Mouse (Mus musculus) liver, adult 2 months (tissue): ENCODE data around the gene Prkra. TPM values are rescaled to one million over a fixed set of nuclear protein-coding genes. Genes with fewer than 3 reads are reported as not detected.
A peak's percentile ranks its signal among the peaks of the same experiment; 100 is the strongest.

Experiments used
- DNase-seq: peaks from one replicate; pipeline ENCODE4 v3.0.0-alpha.2; 2011; ENCODE audit warnings: low read depth, low spot score; ENCODE audit errors: extremely low read depth
- H3K27ac ChIP-seq: fragments of 200-500 bp; replicated peaks from 2 replicates; pipeline ENCODE4 v1.5.1; 2012; ENCODE audit warnings: low read depth, mild to moderate bottlenecking, control low read depth, inconsistent platforms, low read length; ENCODE audit not compliant: insufficient read depth
- H3K27me3 ChIP-seq: fragments of 200-500 bp; 2 replicates; pipeline ENCODE4 v1.6.1; 2012; ENCODE audit warnings: mild to moderate bottlenecking, moderate library complexity, low read length, inconsistent platforms; ENCODE audit not compliant: control insufficient read depth, insufficient read depth
- H3K36me3 ChIP-seq: fragments of 200-500 bp; 2 replicates; pipeline ENCODE4 v1.6.1; 2012; ENCODE audit warnings: low read length, inconsistent platforms; ENCODE audit not compliant: control insufficient read depth, insufficient read depth
- H3K4me1 ChIP-seq: fragments of 200-500 bp; 2 replicates; pipeline ENCODE4 v1.6.1; 2011; ENCODE audit warnings: low read length; ENCODE audit not compliant: control insufficient read depth, insufficient read depth
- H3K4me3 ChIP-seq: fragments of 200-500 bp; 2 replicates; pipeline ENCODE4 v1.5.1; 2011; ENCODE audit warnings: low read depth, mild to moderate bottlenecking, control low read depth, low read length, moderate library complexity; ENCODE audit not compliant: insufficient read depth
- H3K79me2 ChIP-seq: fragments of 200-500 bp; 2 replicates; pipeline ENCODE4 v1.6.1; 2012; ENCODE audit warnings: inconsistent platforms, mild to moderate bottlenecking, low read length, moderate library complexity; ENCODE audit not compliant: control insufficient read depth, insufficient read depth
- H3K9ac ChIP-seq: fragments of 200-500 bp; 2 replicates; pipeline ENCODE4 v1.6.1; 2012; ENCODE audit warnings: low read depth, mild to moderate bottlenecking, control low read depth, inconsistent platforms, low read length
- CTCF ChIP-seq: fragments of 200-500 bp; IDR thresholded peaks from 2 replicates; pipeline ENCODE4 v1.5.1; 2011; ENCODE audit warnings: low read depth, low read length, control low read depth
- POLR2A ChIP-seq: fragments of 200-500 bp; IDR thresholded peaks from 2 replicates; pipeline ENCODE4 v1.6.1; 2011; ENCODE audit warnings: low read length, control low read depth; ENCODE audit not compliant: insufficient read depth; ENCODE audit errors: extremely low read depth
- WGBS: fragments of 180-500 bp; shearing (Covaris S2); methylation state at CpG from one replicate; pipeline ENCODE4 v1.1.7; 2018; 5-methylcytosine and 5-hydroxymethylcytosine counted together
- polyA plus RNA-seq: library from polyadenylated mRNA; depleted of rRNA; stranded (reverse); fragments of >200 nt; gene quantifications from 2 replicates; pipeline ENCODE4 v1.2.3, GENCODE M21; 2012
- total RNA-seq: library from RNA; depleted of rRNA; stranded (reverse); fragments of >200 nt; gene quantifications from 2 replicates; pipeline ENCODE4 v1.2.3, GENCODE M21; 2014

The Prkra gene
- total and polyA plus RNA-seq, 2 experiments, result 11.2 to 26.9 TPM

DNA sequence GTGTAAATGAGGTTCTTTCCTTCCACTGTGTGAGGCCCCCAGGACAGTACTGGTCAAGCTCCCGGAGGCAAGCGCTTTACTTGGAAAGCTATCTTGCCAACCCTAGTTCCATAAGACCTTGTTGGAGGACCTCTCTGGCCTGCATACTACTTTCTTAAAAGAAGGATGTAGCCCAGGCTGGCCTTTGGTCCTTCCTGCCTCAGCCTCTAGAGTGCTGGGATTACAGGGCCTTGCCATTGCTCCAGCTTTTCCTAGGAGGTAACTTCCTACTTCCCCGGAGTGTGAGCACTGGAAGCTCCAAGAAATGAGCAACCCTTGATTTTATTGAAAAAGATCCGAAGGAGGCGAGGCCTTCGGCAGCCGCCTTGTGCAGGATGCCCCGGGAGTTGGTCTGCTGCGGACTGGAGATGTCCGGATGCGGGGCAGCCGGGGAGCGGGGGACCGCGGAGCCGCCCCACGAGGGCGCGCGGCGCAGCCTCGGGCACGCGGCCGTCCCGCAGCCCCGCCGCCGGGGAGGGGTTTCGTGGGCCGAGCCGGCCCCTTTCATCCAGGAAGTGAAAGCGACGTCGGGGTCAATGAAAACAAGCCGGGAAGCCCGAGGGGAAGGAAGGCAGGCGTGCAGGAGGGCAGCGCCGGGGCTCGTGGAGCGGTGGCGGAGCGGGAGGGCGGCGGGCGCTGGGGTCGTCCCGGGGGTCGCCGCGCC lies 27.1 kb upstream of the Prkra start, which contains the start of gene Plekha3:
TSS of gene Plekha3 (plus strand) at position 557 of the 703 bp plus-strand sequence.
- WGBS, result 5% methylated on average over 48 of the region's 52 CpGs
- peak; percentile 58 for DNase-seq
- H3K9ac ChIP-seq, result peak within 1 kb of the TSS; percentile 77
- peaks cover 15% of the 10 kb centered on the region; the same call in 1 of the 2 replicates for H3K79me2 ChIP-seq
- TF ChIP-seq CTCF (no peak), POLR2A (0 out of 2 replicates have a peak, but pooled peaks have one; percentile 38)
- H3K27me3 ChIP-seq, result no peaks in the 10 kb centered on the region
- peaks cover 11% of the 10 kb centered on the region for H3K4me1 ChIP-seq
- H3K27ac ChIP-seq, result peak within 1 kb of the TSS; percentile 26
- H3K4me3 ChIP-seq, result peak within 1 kb of the TSS; percentile 71
- no peaks in the 10 kb centered on the region for H3K36me3 ChIP-seq

DNA sequence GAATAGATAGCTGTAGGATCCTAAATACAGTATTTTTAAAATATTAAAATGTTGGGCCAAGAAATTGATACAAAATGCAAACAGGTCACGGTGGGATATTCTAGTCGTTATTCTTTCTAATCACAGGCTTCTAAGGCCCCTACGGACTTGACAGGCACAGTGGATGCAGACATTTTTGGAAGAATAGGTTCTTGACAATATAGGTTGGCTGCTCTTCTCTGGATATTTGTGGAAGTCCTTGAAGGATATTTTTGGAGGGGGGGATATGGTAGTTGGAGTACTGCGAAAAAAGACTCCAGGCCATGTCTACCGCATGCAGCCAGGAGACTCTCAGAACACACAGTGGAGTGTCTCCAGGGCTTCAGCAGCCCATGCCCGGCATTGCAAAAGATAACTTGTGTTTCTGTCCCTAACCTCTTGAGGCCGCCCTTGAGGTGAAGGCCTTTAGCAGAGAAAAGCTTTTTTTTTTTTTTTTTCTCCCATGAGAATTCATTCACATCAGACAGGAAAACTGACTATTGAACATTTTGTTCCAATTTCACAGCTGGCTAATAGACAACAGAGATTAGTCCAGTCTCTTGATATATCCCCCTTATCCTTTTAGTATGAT lies 25.8 kb upstream of the Prkra start:
- peaks cover 11% of the 10 kb centered on the region for H3K4me1 ChIP-seq
- TF ChIP-seq POLR2A, result no peak
- peak; percentile 11; the same call in 1 of the 2 replicates for TF ChIP-seq CTCF
- DNase-seq, result peak; percentile 26
- H3K36me3 ChIP-seq, result no peaks in the 10 kb centered on the region
- 54% methylated on average over 7 of the region's 7 CpGs for WGBS
- H3K27ac ChIP-seq, result no peak overlapping the region
- no peaks in the 10 kb centered on the region for H3K27me3 ChIP-seq
- no peak overlapping the region for H3K4me3 ChIP-seq
- H3K9ac ChIP-seq, result no peak overlapping the region
- peaks cover 15% of the 10 kb centered on the region; the same call in 1 of the 2 replicates for H3K79me2 ChIP-seq

DNA sequence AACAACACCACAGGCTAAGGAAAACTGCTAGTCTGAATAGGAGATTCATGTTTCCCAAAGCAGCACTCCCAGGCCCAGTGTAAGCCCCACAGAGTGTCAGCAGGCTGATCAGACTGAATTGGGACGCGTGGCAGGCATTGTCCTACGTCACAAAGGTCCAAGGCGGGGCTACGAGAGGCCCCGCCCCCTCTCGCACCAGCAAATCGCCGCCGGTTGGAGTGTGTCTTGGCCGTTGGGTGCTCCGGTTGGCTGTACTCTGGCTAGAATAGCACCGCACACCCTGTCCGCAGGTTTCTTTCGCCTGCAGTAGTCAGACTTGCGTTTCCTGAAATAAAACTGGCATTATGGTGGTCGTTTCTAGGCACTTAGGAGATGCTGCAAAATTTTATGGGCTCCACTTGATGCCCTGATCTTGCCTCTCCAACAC lies 25.2 kb upstream of the Prkra start, which contains the start of gene Fkbp7:
TSS of gene Fkbp7 (minus strand) at position 151 of the 427 bp plus-strand sequence.
- Histone ChIP-seq H3K9ac (peak within 1 kb of the TSS; percentile 61), H3K27me3 (no peaks in the 10 kb centered on the region), H3K36me3 (no peaks in the 10 kb centered on the region), H3K4me1 (peaks cover 9% of the 10 kb centered on the region), H3K4me3 (peak within 1 kb of the TSS; percentile 41), H3K79me2 (peaks cover 12% of the 10 kb centered on the region; the same call in 1 of the 2 replicates), H3K27ac (peak within 1 kb of the TSS; percentile 53)
- peak; percentile 82 for DNase-seq
- WGBS, result 1% methylated on average over 17 of the region's 17 CpGs
- TF ChIP-seq CTCF (no peak), POLR2A (peak; percentile 58; the same call in 1 of the 2 replicates)

DNA sequence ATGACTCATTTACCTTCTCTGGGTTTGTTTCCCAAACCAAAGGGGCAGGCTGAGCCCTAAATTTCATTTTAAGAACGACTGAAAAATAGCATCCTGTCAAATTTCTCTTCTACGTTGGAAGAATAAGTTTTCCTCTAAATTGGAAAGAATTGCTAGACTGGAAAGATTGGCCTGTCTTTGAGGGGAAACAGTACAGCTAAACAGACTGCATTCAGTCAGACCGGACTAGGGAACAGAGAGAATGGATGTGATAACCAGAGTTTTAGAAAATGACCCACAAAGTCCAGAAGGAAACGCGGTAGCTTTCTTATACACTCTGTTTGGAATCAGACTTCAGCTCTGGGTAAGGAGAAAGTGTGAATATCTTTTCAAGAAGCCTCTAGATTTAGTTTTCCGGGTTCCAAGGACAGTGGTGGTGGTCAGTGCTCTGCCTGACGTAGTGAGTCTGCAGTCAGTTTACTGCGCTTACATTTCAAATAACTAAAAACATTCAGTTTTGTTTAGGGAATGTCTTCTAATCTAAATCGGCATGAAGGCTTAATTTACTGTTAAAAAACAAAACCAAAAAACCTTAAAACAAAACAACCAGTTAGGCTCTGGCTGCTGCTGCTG lies 24.4 kb upstream of the Prkra start:
- peak overlapping the region; percentile 61 for H3K9ac ChIP-seq
- peak overlapping the region; percentile 41 for H3K4me3 ChIP-seq
- WGBS, result 27% methylated on average over 9 of the region's 9 CpGs
- DNase-seq, result peak; percentile 24
- no peak for TF ChIP-seq CTCF
- no peak for TF ChIP-seq POLR2A
- H3K27me3 ChIP-seq, result no peaks in the 10 kb centered on the region
- no peaks in the 10 kb centered on the region for H3K36me3 ChIP-seq
- H3K27ac ChIP-seq, result peak overlapping the region; percentile 53
- H3K79me2 ChIP-seq, result peaks cover 12% of the 10 kb centered on the region; the same call in 1 of the 2 replicates
- peaks cover 9% of the 10 kb centered on the region for H3K4me1 ChIP-seq

DNA sequence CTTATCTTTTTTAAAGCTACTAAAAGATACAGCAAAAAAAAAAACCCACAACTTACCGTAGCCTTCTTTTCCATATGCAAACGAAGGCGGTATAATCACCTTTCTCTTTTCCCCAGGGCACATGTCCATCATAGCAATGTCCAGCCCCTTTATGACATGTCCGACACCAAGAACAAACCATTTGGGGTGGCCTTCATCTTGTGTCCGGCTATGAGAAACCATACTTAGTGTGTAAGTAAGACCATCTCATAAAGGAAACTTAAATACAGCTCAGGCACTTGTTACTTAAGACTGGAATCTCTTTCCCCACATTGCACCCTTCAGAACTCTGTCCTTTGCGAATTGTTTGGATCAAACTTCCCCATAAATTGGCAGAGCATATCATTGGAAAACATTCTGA lies 23.8 kb upstream of the Prkra start:
- TF ChIP-seq CTCF (no peak), POLR2A (no peak)
- no peaks in the 10 kb centered on the region for H3K27me3 ChIP-seq
- DNase-seq, result peak; percentile 20
- 79% methylated on average over 6 of the region's 6 CpGs for WGBS
- H3K36me3 ChIP-seq, result peaks cover 2% of the 10 kb centered on the region; the same call in 1 of the 2 replicates
- H3K79me2 ChIP-seq, result peaks cover 12% of the 10 kb centered on the region; the same call in 1 of the 2 replicates
- no peak overlapping the region for H3K9ac ChIP-seq
- H3K4me3 ChIP-seq, result no peak overlapping the region
- no peak overlapping the region for H3K27ac ChIP-seq
- H3K4me1 ChIP-seq, result peaks cover 9% of the 10 kb centered on the region
